Mouse (Mus musculus): ENCODE measurements around the gene Plp2.

The Plp2 gene

GRCm38 (mm10) chrX:7648671-7649304 is 22.4 kb downstream of the Plp2 start:
- Histone ChIP-seq H3K4me1 (replicated peaks; ENCODE audit: low read depth, low read length) (peaks cover 31% of the 10 kb centered on the region), H3K27me3 (ENCODE audit: insufficient read depth, low read length) (0 out of 2 replicates have a peak, but pooled peaks cover 5% of the 10 kb centered on the region), H3K9me3 (ENCODE audit: low read length) (no peaks in the 10 kb centered on the region), H3K4me3 (replicated peaks; ENCODE audit: low read length) (peak overlapping the region; percentile 80), H3K36me3 (ENCODE audit: insufficient read depth, low read length) (no peaks in the 10 kb centered on the region)
- no peak for TF ChIP-seq CTCF (conservative IDR thresholded peaks at IDR 0.05; ENCODE audit: low read length)
- no peak for TF ChIP-seq POU5F1 (IDR thresholded peaks at IDR 0.05; ENCODE audit: borderline replicate concordance, low read length)
- TF ChIP-seq NANOG (IDR thresholded peaks at IDR 0.05; ENCODE audit: borderline replicate concordance, low read length): no peak

DNA sequence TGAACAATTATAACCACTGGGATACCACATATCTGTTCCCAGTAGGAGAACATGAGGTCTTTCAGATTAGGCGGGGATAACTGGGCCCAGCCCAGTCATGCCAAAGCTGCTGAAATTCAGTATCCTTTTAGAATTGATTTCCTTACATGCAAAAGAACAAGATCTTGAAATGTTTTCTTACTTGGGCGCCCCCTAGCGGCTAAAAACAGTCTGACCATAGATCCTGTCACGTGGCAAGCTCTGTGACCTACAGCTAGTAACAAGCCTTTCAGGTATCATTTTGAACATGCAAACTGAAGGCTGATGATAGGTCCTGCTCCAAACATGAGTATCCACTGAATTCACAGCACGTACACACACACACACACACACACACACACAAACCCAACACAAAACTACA is 25.8 kb downstream of the Plp2 start:
- no peaks in the 10 kb centered on the region for H3K9me3 ChIP-seq (ENCODE audit: low read length)
- peaks cover 16% of the 10 kb centered on the region for H3K4me1 ChIP-seq (replicated peaks; ENCODE audit: low read depth, low read length)
- no peak overlapping the region for H3K4me3 ChIP-seq (replicated peaks; ENCODE audit: low read length)
- TF ChIP-seq CTCF (conservative IDR thresholded peaks at IDR 0.05; ENCODE audit: low read length): peak; percentile 44
- no peak for TF ChIP-seq POU5F1 (IDR thresholded peaks at IDR 0.05; ENCODE audit: borderline replicate concordance, low read length)
- H3K36me3 ChIP-seq (ENCODE audit: insufficient read depth, low read length): no peaks in the 10 kb centered on the region
- peaks cover 21% of the 10 kb centered on the region for H3K27me3 ChIP-seq (ENCODE audit: insufficient read depth, low read length)

DNA sequence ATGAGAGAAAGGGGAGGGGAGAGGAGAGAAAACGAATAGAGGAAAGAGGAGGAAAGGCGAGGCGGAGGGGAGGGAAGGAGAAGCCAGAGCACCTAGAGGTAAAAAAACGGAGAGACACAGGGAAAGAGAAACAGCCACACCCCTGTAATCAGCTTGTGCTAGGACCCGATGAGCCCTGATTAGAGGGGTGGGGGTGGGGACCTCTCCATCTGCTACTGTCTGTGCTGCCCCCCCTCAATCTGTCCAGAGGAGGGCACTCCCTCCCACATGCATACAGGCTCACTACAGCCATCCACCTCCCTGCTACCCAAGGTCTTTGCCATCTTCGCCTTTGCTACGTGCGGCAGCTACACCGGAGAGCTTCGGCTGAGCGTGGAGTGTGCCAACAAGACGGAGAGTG is 30.4 kb downstream of the Plp2 start:
- Histone ChIP-seq H3K27me3 (ENCODE audit: insufficient read depth, low read length) (peaks cover 34% of the 10 kb centered on the region), H3K4me3 (replicated peaks; ENCODE audit: low read length) (no peak overlapping the region), H3K36me3 (ENCODE audit: insufficient read depth, low read length) (no peaks in the 10 kb centered on the region), H3K9me3 (ENCODE audit: low read length) (no peaks in the 10 kb centered on the region), H3K4me1 (replicated peaks; ENCODE audit: low read depth, low read length) (peaks cover 36% of the 10 kb centered on the region)
- TF ChIP-seq CTCF (conservative IDR thresholded peaks at IDR 0.05; ENCODE audit: low read length) (no peak), NANOG (IDR thresholded peaks at IDR 0.05; ENCODE audit: borderline replicate concordance, low read length) (no peak)

DNA sequence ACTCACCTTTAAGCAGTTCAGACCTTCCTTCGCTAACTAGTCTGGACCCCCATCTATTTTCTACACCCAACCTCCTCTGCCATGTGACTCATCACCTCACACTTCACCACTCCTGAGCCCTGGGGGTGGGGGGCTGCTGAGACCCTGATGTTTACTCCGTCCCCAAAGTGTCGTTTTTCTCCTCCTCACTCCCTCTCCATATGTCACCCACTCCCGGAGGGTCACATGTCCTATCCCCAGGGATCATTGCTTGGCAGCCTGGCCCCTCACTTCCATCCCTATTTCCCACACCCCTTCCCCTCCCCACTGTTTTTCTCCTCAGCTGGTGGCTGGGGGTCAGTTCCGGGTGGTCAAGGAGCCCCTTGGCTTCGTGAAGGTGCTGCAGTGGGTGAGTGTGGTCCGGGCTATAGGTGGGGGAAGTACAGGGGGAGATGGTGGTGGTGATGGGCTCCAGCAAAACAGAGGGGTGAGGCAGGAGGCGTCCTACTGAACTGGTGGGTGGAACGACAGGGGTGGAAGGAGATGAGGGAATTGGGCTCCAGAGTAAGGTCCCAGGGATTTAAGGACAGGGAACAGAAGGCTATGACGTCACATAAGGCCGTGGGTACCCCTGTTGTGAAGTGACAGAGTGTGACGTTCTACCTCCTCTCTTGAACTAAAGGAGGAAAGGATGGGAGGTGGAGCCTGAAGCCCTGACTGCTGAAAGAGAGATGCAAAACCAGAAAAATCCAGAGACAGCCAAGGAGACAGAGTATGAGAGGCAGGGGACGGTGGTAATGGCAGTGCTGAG is 31.5 kb downstream of the Plp2 start:
- TF ChIP-seq CTCF (conservative IDR thresholded peaks at IDR 0.05; ENCODE audit: low read length) (no peak), POU5F1 (IDR thresholded peaks at IDR 0.05; ENCODE audit: borderline replicate concordance, low read length) (no peak), NANOG (IDR thresholded peaks at IDR 0.05; ENCODE audit: borderline replicate concordance, low read length) (no peak)
- Histone ChIP-seq H3K9me3 (ENCODE audit: low read length) (no peaks in the 10 kb centered on the region), H3K4me1 (replicated peaks; ENCODE audit: low read depth, low read length) (peaks cover 32% of the 10 kb centered on the region), H3K4me3 (replicated peaks; ENCODE audit: low read length) (no peak overlapping the region), H3K36me3 (ENCODE audit: insufficient read depth, low read length) (no peaks in the 10 kb centered on the region), H3K27me3 (ENCODE audit: insufficient read depth, low read length) (peaks cover 34% of the 10 kb centered on the region)

GRCm38 (mm10) chrX:7638401-7639091 is 32.6 kb downstream of the Plp2 start, which contains the start of gene Syp:
TSS of gene Syp (plus strand) at chrX:7638471.
- Histone ChIP-seq H3K4me1 (replicated peaks; ENCODE audit: low read depth, low read length) (peaks cover 31% of the 10 kb centered on the region), H3K4me3 (replicated peaks; ENCODE audit: low read length) (peak within 1 kb of the TSS; percentile 53), H3K9me3 (ENCODE audit: low read length) (no peaks in the 10 kb centered on the region), H3K27me3 (ENCODE audit: insufficient read depth, low read length) (peaks cover 29% of the 10 kb centered on the region), H3K36me3 (ENCODE audit: insufficient read depth, low read length) (no peaks in the 10 kb centered on the region)
- TF ChIP-seq NANOG (IDR thresholded peaks at IDR 0.05; ENCODE audit: borderline replicate concordance, low read length): no peak
- no peak for TF ChIP-seq CTCF (conservative IDR thresholded peaks at IDR 0.05; ENCODE audit: low read length)
- TF ChIP-seq POU5F1 (IDR thresholded peaks at IDR 0.05; ENCODE audit: borderline replicate concordance, low read length): no peak

DNA sequence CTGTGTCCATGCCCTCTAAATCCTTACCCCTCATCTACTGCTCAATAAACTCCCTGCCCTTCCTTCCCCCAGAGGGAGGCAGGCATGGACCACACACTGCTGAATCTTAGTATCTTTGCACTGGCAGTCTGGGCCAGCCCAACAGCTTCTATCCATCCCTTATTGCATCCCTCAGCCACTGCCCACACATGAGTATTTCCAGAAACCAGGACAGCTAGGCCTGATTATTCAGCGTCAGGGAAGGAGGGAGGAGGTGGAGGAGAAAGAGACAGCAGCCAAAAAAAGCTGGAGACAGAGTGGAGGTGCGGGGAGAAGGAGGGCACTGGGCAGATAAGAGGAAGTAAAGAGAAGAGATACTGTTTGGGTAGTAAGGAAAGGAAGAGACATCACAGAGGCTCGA is 36.1 kb downstream of the Plp2 start:
- H3K9me3 ChIP-seq (ENCODE audit: low read length): no peaks in the 10 kb centered on the region
- no peak overlapping the region for H3K4me3 ChIP-seq (replicated peaks; ENCODE audit: low read length)
- TF ChIP-seq NANOG (IDR thresholded peaks at IDR 0.05; ENCODE audit: borderline replicate concordance, low read length) (no peak), CTCF (conservative IDR thresholded peaks at IDR 0.05; ENCODE audit: low read length) (no peak), POU5F1 (IDR thresholded peaks at IDR 0.05; ENCODE audit: borderline replicate concordance, low read length) (no peak)
- no peaks in the 10 kb centered on the region for H3K36me3 ChIP-seq (ENCODE audit: insufficient read depth, low read length)
- H3K4me1 ChIP-seq (replicated peaks; ENCODE audit: low read depth, low read length): peaks cover 23% of the 10 kb centered on the region
- H3K27me3 ChIP-seq (ENCODE audit: insufficient read depth, low read length): peaks cover 11% of the 10 kb centered on the region

DNA sequence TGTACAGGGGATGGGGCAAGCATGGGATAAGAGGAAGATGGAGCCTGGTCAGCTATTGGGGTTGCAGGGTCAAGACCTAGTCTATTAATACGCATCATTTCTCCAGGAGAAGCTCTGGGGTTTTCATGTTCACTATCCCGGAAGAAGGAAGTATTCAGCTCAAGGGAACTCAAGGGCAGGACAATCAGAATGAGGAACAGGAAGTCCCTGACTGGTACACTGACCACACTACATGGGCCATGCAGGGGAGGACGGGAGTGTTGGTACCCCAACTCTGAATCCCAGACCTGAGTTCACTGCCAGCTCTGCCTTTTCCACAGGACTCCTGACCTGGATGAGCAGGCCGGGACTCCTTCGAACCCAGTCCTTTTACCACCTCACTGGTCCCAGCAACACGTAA is 38.6 kb downstream of the Plp2 start:
- Histone ChIP-seq H3K27me3 (ENCODE audit: insufficient read depth, low read length) (no peaks in the 10 kb centered on the region), H3K9me3 (ENCODE audit: low read length) (no peaks in the 10 kb centered on the region), H3K4me1 (replicated peaks; ENCODE audit: low read depth, low read length) (peaks cover 4% of the 10 kb centered on the region; the same call in 1 of the 2 replicates), H3K4me3 (replicated peaks; ENCODE audit: low read length) (no peak overlapping the region), H3K36me3 (ENCODE audit: insufficient read depth, low read length) (no peaks in the 10 kb centered on the region)
- TF ChIP-seq NANOG (IDR thresholded peaks at IDR 0.05; ENCODE audit: borderline replicate concordance, low read length) (no peak), POU5F1 (IDR thresholded peaks at IDR 0.05; ENCODE audit: borderline replicate concordance, low read length) (no peak), CTCF (conservative IDR thresholded peaks at IDR 0.05; ENCODE audit: low read length) (no peak)
